Mouse (Mus musculus): ENCODE measurements around the gene Olfr1. TPM values are rescaled to one million over a fixed set of nuclear protein-coding genes. Genes with fewer than 3 reads are reported as not detected.

Gene Olfr1
- not detected for total RNA-seq (2023)

DNA sequence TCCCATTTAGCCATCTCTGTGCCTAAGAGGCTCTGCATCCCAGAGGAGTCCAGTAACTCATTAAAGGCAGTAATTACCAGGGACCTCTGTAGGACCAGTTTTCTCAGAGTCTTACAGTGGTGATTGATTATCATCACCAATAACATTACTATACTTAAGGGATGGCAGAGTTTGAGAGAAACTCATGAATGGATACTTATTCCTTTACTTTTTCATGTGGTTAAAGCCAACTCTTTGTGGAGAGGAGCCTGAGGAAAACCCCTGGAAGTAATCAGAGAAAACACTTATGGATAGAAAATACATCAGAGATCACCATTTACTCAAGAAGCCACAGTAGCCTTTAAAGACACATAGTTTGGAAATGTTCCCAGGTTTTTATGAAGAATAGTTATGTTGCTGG, at the start of gene Olfr1:
Olfr1 (minus strand) TSS at position 101 of the 400 bp plus-strand sequence.

DNA sequence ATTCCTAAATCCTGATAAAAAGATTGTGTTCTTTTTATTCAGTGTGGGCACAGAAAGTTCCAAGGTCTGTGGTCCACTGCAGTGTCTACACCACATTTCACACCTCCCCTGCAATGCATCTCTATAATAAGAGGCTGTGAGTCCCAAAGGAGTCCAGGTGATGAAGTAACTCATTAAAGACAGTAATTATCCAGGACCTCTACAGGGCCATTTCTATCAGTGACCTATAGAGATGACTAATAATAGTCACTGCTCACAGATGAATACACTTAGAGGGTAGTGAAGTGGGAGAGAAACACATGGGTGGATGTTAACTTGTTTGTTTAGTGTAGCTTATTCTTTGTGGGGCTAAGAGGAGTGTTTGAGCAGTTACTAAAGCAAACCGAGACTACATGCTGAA, 29.0 kb upstream of the Olfr1 start, which contains the start of gene Olfr378:
Olfr378 (minus strand) TSS at position 101 of the 400 bp plus-strand sequence.

DNA sequence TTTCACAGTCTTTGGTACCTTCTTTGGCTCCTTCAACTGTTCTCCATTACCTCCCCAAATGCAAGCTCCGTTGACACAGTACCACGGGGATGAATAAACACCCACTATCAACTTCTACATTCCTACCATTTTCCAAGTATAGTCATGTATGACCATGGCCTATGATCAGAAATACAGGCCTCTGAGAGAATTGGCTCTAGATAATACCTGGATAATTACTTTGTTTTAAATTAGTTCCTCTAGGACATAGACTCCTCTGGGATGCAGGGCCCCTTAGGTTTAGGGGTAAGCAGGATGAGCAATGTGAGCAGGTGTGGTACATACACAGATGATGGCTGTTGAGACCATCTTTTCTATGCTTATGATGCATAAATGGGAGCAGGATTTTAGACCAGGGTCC, 28.5 kb downstream of the Olfr1 start, which contains the start of gene Olfr376:
Olfr376 (plus strand) TSS at position 301 of the 400 bp plus-strand sequence.

DNA sequence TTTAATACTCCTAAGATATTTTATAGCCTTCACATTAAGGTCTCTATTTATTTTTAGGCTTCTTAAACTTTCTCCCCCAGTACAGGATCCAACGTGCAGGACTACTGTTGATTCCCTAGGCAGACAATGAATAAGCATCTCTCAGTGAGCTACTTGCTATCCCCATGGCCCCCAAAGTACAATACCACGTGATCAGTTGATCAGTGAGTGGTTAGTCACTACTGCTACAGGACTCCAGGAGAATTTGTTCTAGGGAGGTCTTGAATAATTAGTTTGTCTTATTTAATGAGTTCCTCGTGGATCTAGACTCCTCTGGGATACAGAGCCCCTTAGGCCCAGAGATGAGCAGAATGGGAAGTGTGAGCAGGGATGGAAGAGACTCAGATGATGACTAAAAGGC, 48.9 kb downstream of the Olfr1 start, which contains the start of gene Olfr20:
Olfr20 (plus strand) TSS at position 301 of the 400 bp plus-strand sequence.

Other genes starting within 250 kb of the Olfr1 start
- gene P2rx5, start 239.2 kb downstream of the Olfr1 start, total RNA-seq (2023), result 0.34 TPM
- 46.6 TPM for gene Emc6, start 222.6 kb downstream of the Olfr1 start, total RNA-seq (2023)
- 14.5 TPM for gene Tax1bp3, start 222.5 kb downstream of the Olfr1 start, total RNA-seq (2023)
- 21.4 TPM for gene Ctns, start 200.6 kb downstream of the Olfr1 start, total RNA-seq (2023)
- 5.4 TPM for gene Shpk, start 200.2 kb downstream of the Olfr1 start, total RNA-seq (2023)
- gene Trpv1, start 165.3 kb downstream of the Olfr1 start, total RNA-seq (2023), result not detected
- gene Trpv3, start 132.2 kb downstream of the Olfr1 start, total RNA-seq (2023), result not detected
- gene Aspa, start 70.0 kb downstream of the Olfr1 start, total RNA-seq (2023), result 0.15 TPM
- gene Gm49340, start 69.9 kb downstream of the Olfr1 start, total RNA-seq (2023), result not detected
- not detected for gene Spata22, start 69.9 kb downstream of the Olfr1 start, total RNA-seq (2023)
- not detected for gene Olfr20, start 48.8 kb downstream of the Olfr1 start, total RNA-seq (2023)
- gene Olfr376, start 28.4 kb downstream of the Olfr1 start, total RNA-seq (2023), result not detected
- gene Olfr378, start 28.9 kb upstream of the Olfr1 start, total RNA-seq (2023), result not detected
- not detected for gene Olfr380, start 57.9 kb upstream of the Olfr1 start, total RNA-seq (2023)
- not detected for gene Olfr381, start 92.0 kb upstream of the Olfr1 start, total RNA-seq (2023)
- gene Olfr382, start 117.6 kb upstream of the Olfr1 start, total RNA-seq (2023), result not detected
- gene Olfr385, start 193.4 kb upstream of the Olfr1 start, total RNA-seq (2023), result not detected
- gene Olfr384, start 199.0 kb upstream of the Olfr1 start, total RNA-seq (2023), result not detected